Mouse (Mus musculus) MEL (cell line): Measurements from ENCODE around the gene Nmnat3. TPM values are rescaled to one million over a fixed set of nuclear protein-coding genes. Genes with fewer than 3 reads are reported as not detected.

Source experiments
- DNase-seq: peaks from one replicate; pipeline ENCODE4 v3.0.0; 2011; ENCODE audit warnings: low read depth, low spot score
- H3K27ac ChIP-seq: 2 replicates; pipeline ENCODE4 v1.5.1; 2012; ENCODE audit warnings: low read depth, mild to moderate bottlenecking, control low read depth, low read length, moderate library complexity; ENCODE audit not compliant: control insufficient read depth
- H3K27me3 ChIP-seq, 2 experiments: fragments of 150-350 bp in 1 of 2; sonication (generic) in 1 of 2; 2 replicates each; pipeline ENCODE4 v1.6.1; 2012; ENCODE audit warnings: low read length in 2 of 2, mild to moderate bottlenecking in 2 of 2, improper control_type of control experiment in 1 of 2, moderate library complexity in 1 of 2; ENCODE audit not compliant: insufficient read depth in 2 of 2, control insufficient read depth in 1 of 2
- H3K36me3 ChIP-seq, 2 experiments: 2 replicates each; pipeline ENCODE4 v1.6.1; 2012 to 2014; ENCODE audit warnings: low read length in 2 of 2, improper control_type of control experiment in 1 of 2, inconsistent platforms in 1 of 2, mild to moderate bottlenecking in 1 of 2; ENCODE audit not compliant: insufficient read depth in 2 of 2, control insufficient read depth in 1 of 2
- H3K4me1 ChIP-seq, 2 experiments: fragments of 150-350 bp in 1 of 2; sonication (generic) in 1 of 2; 2 replicates each; pipeline ENCODE4 v1.6.1; 2012; ENCODE audit warnings: low read length in 2 of 2, improper control_type of control experiment in 1 of 2, mild to moderate bottlenecking in 1 of 2; ENCODE audit not compliant: insufficient read depth in 2 of 2, control insufficient read depth in 1 of 2
- H3K4me3 ChIP-seq, 2 experiments: fragments of 150-350 bp in 1 of 2; sonication (generic) in 1 of 2; 2 replicates each; pipeline ENCODE4 v1.5.1; 2012; ENCODE audit warnings: low read depth in 2 of 2, low read length in 2 of 2, mild to moderate bottlenecking in 2 of 2, moderate library complexity in 2 of 2, control low read depth in 1 of 2, improper control_type of control experiment in 1 of 2; ENCODE audit not compliant: control insufficient read depth in 1 of 2, insufficient read depth in 1 of 2
- H3K79me2 ChIP-seq: 2 replicates; pipeline ENCODE4 v1.6.1; 2012; ENCODE audit warnings: mild to moderate bottlenecking, low read length, moderate library complexity; ENCODE audit not compliant: control insufficient read depth, poor library complexity, insufficient read depth
- H3K9ac ChIP-seq: 2 replicates; pipeline ENCODE4 v1.6.1; 2012; ENCODE audit warnings: low read depth, mild to moderate bottlenecking, control low read depth, low read length, moderate library complexity; ENCODE audit not compliant: control insufficient read depth, poor library complexity, severe bottlenecking
- H3K9me3 ChIP-seq: fragments of 150-350 bp; sonication (generic); replicated peaks from 2 replicates; pipeline ENCODE4 v1.6.1; 2012; ENCODE audit warnings: mild to moderate bottlenecking, low read length, improper control_type of control experiment, moderate library complexity; ENCODE audit not compliant: insufficient read depth
- CHD1 ChIP-seq: IDR thresholded peaks from 2 replicates; pipeline ENCODE4 v1.6.1; 2012; ENCODE audit warnings: low read depth, mild to moderate bottlenecking, inconsistent platforms, low read length, improper control_type of control experiment
- CHD2 ChIP-seq: IDR thresholded peaks from 2 replicates; pipeline ENCODE4 v1.6.1; 2011; ENCODE audit warnings: low read length, improper control_type of control experiment
- E2F4 ChIP-seq: IDR thresholded peaks from 2 replicates; pipeline ENCODE4 v1.6.1; 2011; ENCODE audit warnings: low read depth, low read length, improper control_type of control experiment, borderline replicate concordance
- ELF1 ChIP-seq: IDR thresholded peaks from 2 replicates; pipeline ENCODE4 v1.6.1; 2014; ENCODE audit warnings: low read depth, mild to moderate bottlenecking, inconsistent platforms, low read length, improper control_type of control experiment, moderate library complexity
- EP300 ChIP-seq, 2 experiments: IDR thresholded peaks; 2 replicates each; pipeline ENCODE4 v1.6.1; 2011; ENCODE audit warnings: improper control_type of control experiment in 2 of 2, low read length in 2 of 2, low read depth in 1 of 2, mild to moderate bottlenecking in 1 of 2
- JUND ChIP-seq: IDR thresholded peaks from 2 replicates; pipeline ENCODE4 v1.6.1; 2011; ENCODE audit warnings: low read depth, mild to moderate bottlenecking, improper control_type of control experiment, low read length
- MAFK ChIP-seq: IDR thresholded peaks from 2 replicates; pipeline ENCODE4 v1.6.1; 2011; ENCODE audit warnings: low read depth, mild to moderate bottlenecking, low read length, improper control_type of control experiment, borderline replicate concordance
- MAZ ChIP-seq: IDR thresholded peaks from 2 replicates; pipeline ENCODE4 v1.6.1; 2012; ENCODE audit warnings: low read depth, mild to moderate bottlenecking, inconsistent platforms, low read length, improper control_type of control experiment
- MEF2A ChIP-seq: IDR thresholded peaks from 2 replicates; pipeline ENCODE4 v1.6.1; 2014; ENCODE audit warnings: low read depth, mild to moderate bottlenecking, inconsistent platforms, low read length, improper control_type of control experiment; ENCODE audit not compliant: poor library complexity, insufficient replicate concordance, severe bottlenecking; ENCODE audit errors: extremely low read depth
- NRF1 ChIP-seq: IDR thresholded peaks from 2 replicates; pipeline ENCODE4 v1.6.1; 2014; ENCODE audit warnings: low read depth, mild to moderate bottlenecking, inconsistent platforms, low read length, improper control_type of control experiment, moderate library complexity; ENCODE audit not compliant: poor library complexity, insufficient read depth, severe bottlenecking
- POLR2AphosphoS2 ChIP-seq: IDR thresholded peaks from 2 replicates; pipeline ENCODE4 v1.6.1; 2011; ENCODE audit warnings: low read length, improper control_type of control experiment
- POLR2AphosphoS5 ChIP-seq: IDR thresholded peaks from 2 replicates; pipeline ENCODE4 v1.6.1; 2012; ENCODE audit warnings: low read depth, borderline replicate concordance, mild to moderate bottlenecking, inconsistent platforms, low read length, moderate library complexity, mixed read lengths
- RCOR1 ChIP-seq: IDR thresholded peaks from 2 replicates; pipeline ENCODE4 v1.6.1; 2012; ENCODE audit warnings: low read depth, mild to moderate bottlenecking, inconsistent platforms, low read length, improper control_type of control experiment
- SMC3 ChIP-seq: IDR thresholded peaks from 2 replicates; pipeline ENCODE4 v1.6.1; 2011; ENCODE audit warnings: low read depth, low read length, improper control_type of control experiment
- UBTF ChIP-seq: IDR thresholded peaks from 2 replicates; pipeline ENCODE4 v1.6.1; 2012; ENCODE audit warnings: low read depth, mild to moderate bottlenecking, inconsistent platforms, low read length, improper control_type of control experiment, moderate library complexity, borderline replicate concordance; ENCODE audit not compliant: insufficient read depth
- USF2 ChIP-seq, 2 experiments: IDR thresholded peaks; 2 replicates each; pipeline ENCODE4 v1.6.1; 2011 to 2012; ENCODE audit warnings: improper control_type of control experiment in 2 of 2, low read length in 2 of 2, borderline replicate concordance in 1 of 2, inconsistent platforms in 1 of 2, low read depth in 1 of 2, mild to moderate bottlenecking in 1 of 2; ENCODE audit not compliant: insufficient read depth in 1 of 2
- ZMIZ1 ChIP-seq: IDR thresholded peaks from 2 replicates; pipeline ENCODE4 v1.6.1; 2012; ENCODE audit warnings: low read depth, mild to moderate bottlenecking, inconsistent platforms, low read length, improper control_type of control experiment, moderate library complexity
- ZNF384 ChIP-seq: IDR thresholded peaks from 2 replicates; pipeline ENCODE4 v1.6.1; 2012; ENCODE audit warnings: low read depth, mild to moderate bottlenecking, inconsistent platforms, low read length, improper control_type of control experiment
- polyA plus RNA-seq, 2 experiments: library from polyadenylated mRNA; stranded (reverse) in 1 of 2; unstranded in 1 of 2; fragments of >175 nt in 1 of 2; fragments of >200 nt in 1 of 2; gene quantifications; 2 replicates each; pipeline versions ENCODE4 v1.2.1 to v1.2.4; 2012; ENCODE audit warnings: low replicate concordance in 2 of 2, low read depth in 1 of 2; ENCODE audit not compliant: insufficient read length in 2 of 2, insufficient read depth in 1 of 2, missing spikeins in 1 of 2
- total RNA-seq: library from RNA; depleted of rRNA; stranded (reverse); fragments of 300-350 nt; gene quantifications from 2 replicates; pipeline ENCODE4 v1.2.3, GENCODE M21; 2012

Gene Nmnat3
- total and polyA plus RNA-seq, 3 experiments = 14.4 to 15.2 TPM; not detected in 1

DNA sequence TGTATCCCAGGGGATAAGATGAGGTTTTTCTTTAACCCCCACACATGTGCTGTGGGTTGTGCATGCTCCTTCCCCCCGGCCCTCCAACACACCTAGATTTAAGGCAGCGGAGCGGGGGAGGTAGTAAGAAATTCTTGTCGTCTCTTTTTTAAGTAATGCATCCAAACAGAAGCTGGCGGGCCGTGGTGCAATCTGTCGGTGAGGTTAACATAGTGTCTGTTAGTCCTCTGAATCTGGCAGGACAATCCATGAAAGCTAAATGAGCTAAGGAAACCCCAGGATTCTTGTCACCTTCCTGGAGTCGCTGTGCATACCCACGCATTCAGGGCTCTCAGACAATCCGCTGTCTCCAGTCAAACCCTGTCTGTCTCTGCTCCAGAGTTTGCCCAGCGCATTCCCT lies 87.7 kb downstream of the Nmnat3 start:
- H3K27ac ChIP-seq = no peak overlapping the region
- TF ChIP-seq CHD1 = no peak
- no peak for TF ChIP-seq EP300 (IDR thresholded peaks at IDR 0.05; ENCODE audit: low read depth in 1 of 2, low read length in 2 of 2)
- H3K4me1 ChIP-seq = no peaks in the 10 kb centered on the region
- H3K9me3 ChIP-seq = no peaks in the 10 kb centered on the region
- no peaks in the 10 kb centered on the region for H3K27me3 ChIP-seq
- DNase-seq = no peak
- H3K79me2 ChIP-seq = no peaks in the 10 kb centered on the region
- no peak overlapping the region for H3K9ac ChIP-seq
- H3K4me3 ChIP-seq = no peak overlapping the region
- no peaks in the 10 kb centered on the region for H3K36me3 ChIP-seq

DNA sequence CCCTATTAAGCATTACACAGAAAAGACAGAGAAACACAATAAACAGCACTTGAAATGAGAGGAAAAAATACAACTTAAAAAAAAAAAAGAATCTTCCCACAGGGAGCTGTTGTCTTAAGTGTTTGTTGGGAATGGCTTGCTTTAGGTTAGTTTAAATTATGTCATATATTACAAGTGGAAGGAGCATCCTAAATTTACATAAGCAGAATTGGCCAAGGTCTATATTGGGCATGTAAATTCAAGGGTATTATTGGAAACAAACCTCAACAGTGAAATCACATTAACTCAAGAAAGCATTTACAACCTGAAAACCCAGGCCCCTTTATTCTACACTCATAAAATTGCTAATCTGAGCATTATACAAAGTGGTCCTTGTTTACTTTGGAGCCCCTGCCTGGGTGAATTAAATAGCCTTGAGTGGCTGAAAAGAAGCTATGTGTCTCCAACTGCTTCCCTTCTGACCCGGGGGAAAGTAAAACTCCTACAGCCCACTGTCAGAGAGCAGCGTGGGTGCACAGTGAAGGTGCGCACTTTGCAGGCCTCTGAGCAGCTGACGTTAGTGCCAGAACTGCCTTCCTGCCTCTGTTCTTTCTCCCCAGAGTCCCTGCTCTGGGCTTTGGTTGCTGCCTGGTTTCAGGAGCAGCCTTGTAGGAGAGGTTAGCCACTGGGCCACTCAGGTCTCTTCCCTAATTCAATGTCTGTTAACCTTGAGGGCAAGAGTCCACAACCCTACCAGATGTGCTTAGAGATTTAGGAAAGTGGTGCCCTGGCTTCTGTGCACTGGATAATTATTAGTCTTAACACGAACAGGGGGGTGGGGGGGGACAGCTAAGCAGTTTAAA lies 88.3 kb downstream of the Nmnat3 start:
- no peaks in the 10 kb centered on the region for H3K27me3 ChIP-seq
- TF ChIP-seq RCOR1 (no peak), ZNF384 (no peak), POLR2AphosphoS2 (no peak), ELF1 (no peak), ZMIZ1 (no peak), E2F4 (no peak), JUND (no peak), MEF2A (no peak), MAFK (no peak), SMC3 (no peak), CHD2 (no peak)
- TF ChIP-seq, all 39 proteins: peak for 0
- no peaks in the 10 kb centered on the region for H3K79me2 ChIP-seq
- 0 out of 4 replicates have a peak, but pooled peaks cover 0 to 2% of the 10 kb centered on the region in 2 experiments for H3K36me3 ChIP-seq
- no peak overlapping the region for H3K4me3 ChIP-seq
- H3K27ac ChIP-seq = no peak overlapping the region
- H3K9ac ChIP-seq = no peak overlapping the region
- peaks cover 0 to 3% of the 10 kb centered on the region in 2 experiments; a peak in 1 of 4 replicates for H3K4me1 ChIP-seq
- no peak for DNase-seq
- H3K9me3 ChIP-seq = no peaks in the 10 kb centered on the region

DNA sequence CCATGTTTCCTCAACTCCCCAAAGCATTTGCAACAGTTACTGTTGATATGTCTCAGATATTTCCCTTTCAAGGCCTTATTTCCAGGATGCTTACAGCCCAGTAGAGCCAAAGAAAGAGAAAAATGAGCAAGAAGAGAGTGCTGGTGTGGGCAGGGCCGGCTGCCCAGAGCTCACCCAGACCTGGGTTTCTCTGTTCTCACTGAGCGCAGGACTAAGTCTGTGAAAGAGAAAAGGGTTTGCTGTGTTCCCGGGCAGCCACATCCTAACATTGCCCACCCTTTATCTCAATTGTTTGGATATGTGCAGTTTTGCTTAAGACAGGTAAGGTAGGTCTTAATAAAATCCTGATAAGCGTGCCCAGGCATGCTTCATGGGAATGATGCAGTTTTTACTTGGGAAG lies 92.5 kb downstream of the Nmnat3 start:
- DNase-seq = no peak
- Histone ChIP-seq H3K4me3 (no peak overlapping the region), H3K9me3 (no peaks in the 10 kb centered on the region), H3K27ac (no peak overlapping the region), H3K27me3 (no peaks in the 10 kb centered on the region), H3K36me3 (0 out of 4 replicates have a peak, but pooled peaks cover 0 to 2% of the 10 kb centered on the region in 2 experiments), H3K79me2 (no peaks in the 10 kb centered on the region), H3K9ac (no peak overlapping the region), H3K4me1 (peaks cover 0 to 5% of the 10 kb centered on the region in 2 experiments; a peak in 2 of 4 replicates)
- TF ChIP-seq MEF2A (no peak), USF2 (IDR thresholded peaks at IDR 0.05; ENCODE audit: borderline replicate concordance in 1 of 2, insufficient read depth in 1 of 2, low read depth in 1 of 2, low read length in 2 of 2) (no peak), UBTF (no peak), POLR2AphosphoS5 (no peak), NRF1 (no peak), SMC3 (no peak), E2F4 (no peak), ELF1 (no peak), MAZ (no peak), CHD1 (no peak)
